Mouse (Mus musculus): ENCODE data around the gene 2900026A02Rik. TPM values are rescaled to one million over a fixed set of nuclear protein-coding genes. Genes with fewer than 3 reads are reported as not detected.

Gene 2900026A02Rik
- polyA plus RNA-seq, 1 experiment: 32.0 TPM

DNA sequence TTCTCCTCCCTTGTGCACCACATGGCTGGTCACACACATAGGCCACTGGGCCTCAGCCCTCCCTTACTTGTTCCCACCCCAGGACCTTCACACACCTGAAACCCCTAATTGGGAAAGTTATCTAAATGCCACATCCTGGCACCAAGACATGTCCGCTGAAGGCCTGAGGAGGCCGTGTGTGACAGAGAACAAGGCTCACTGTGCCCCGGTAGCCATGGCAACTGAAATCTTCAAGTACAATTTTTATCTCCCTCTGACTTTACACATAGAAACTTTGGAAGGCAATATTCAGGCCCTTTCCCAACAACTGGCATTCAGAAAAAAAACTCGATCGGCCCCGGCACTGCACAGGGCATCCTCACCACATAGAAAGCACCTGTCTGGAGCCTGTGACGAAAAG lies 72.0 kb downstream of the 2900026A02Rik start:
- 87% methylated on average over 7 of the region's 7 CpGs for WGBS
- no peak overlapping the region for H3K4me3 ChIP-seq (replicated peaks; ENCODE audit: extremely low read depth, low read depth, low read length)
- no peak for TF ChIP-seq POLR2A (IDR thresholded peaks at IDR 0.05; ENCODE audit: borderline replicate concordance, extremely low read depth, low read depth, low read length)
- no peak for TF ChIP-seq CTCF (IDR thresholded peaks at IDR 0.05; ENCODE audit: insufficient read depth, low read length)
- H3K4me1 ChIP-seq (ENCODE audit: control insufficient read depth, insufficient read depth, low read length): peaks cover 3% of the 10 kb centered on the region; the same call in 1 of the 2 replicates
- no peak for DNase-seq

- WGBS: 83% methylated on average over 13 of the region's 13 CpGs
- no peak overlapping the region for H3K4me3 ChIP-seq (replicated peaks; ENCODE audit: extremely low read depth, low read depth, low read length)
- TF ChIP-seq POLR2A (IDR thresholded peaks at IDR 0.05; ENCODE audit: borderline replicate concordance, extremely low read depth, low read depth, low read length) (no peak), CTCF (IDR thresholded peaks at IDR 0.05; ENCODE audit: insufficient read depth, low read length) (no peak)
- H3K4me1 ChIP-seq (ENCODE audit: control insufficient read depth, insufficient read depth, low read length): peaks cover 3% of the 10 kb centered on the region; the same call in 1 of the 2 replicates
- no peak for DNase-seq
These were observed 73.0 kb downstream of the 2900026A02Rik start for GRCm38 (mm10) chr5:113147994-113148471.

GRCm38 (mm10) chr5:113146656-113147055 lies 74.4 kb downstream of the 2900026A02Rik start:
- 42% methylated on average over 2 of the region's 2 CpGs for WGBS
- peaks cover 3% of the 10 kb centered on the region; the same call in 1 of the 2 replicates for H3K4me1 ChIP-seq (ENCODE audit: control insufficient read depth, insufficient read depth, low read length)
- TF ChIP-seq CTCF (IDR thresholded peaks at IDR 0.05; ENCODE audit: insufficient read depth, low read length): no peak
- TF ChIP-seq POLR2A (IDR thresholded peaks at IDR 0.05; ENCODE audit: borderline replicate concordance, extremely low read depth, low read depth, low read length): no peak
- no peak overlapping the region for H3K4me3 ChIP-seq (replicated peaks; ENCODE audit: extremely low read depth, low read depth, low read length)
- DNase-seq: no peak

- 50% methylated on average over 9 of the region's 9 CpGs for WGBS
- DNase-seq: no peak
- no peak for TF ChIP-seq POLR2A (IDR thresholded peaks at IDR 0.05; ENCODE audit: borderline replicate concordance, extremely low read depth, low read depth, low read length)
- no peak for TF ChIP-seq CTCF (IDR thresholded peaks at IDR 0.05; ENCODE audit: insufficient read depth, low read length)
- H3K4me1 ChIP-seq (ENCODE audit: control insufficient read depth, insufficient read depth, low read length): no peaks in the 10 kb centered on the region
- H3K4me3 ChIP-seq (replicated peaks; ENCODE audit: extremely low read depth, low read depth, low read length): no peak overlapping the region
These were observed 75.9 kb downstream of the 2900026A02Rik start for GRCm38 (mm10) chr5:113145171-113145570.

DNA sequence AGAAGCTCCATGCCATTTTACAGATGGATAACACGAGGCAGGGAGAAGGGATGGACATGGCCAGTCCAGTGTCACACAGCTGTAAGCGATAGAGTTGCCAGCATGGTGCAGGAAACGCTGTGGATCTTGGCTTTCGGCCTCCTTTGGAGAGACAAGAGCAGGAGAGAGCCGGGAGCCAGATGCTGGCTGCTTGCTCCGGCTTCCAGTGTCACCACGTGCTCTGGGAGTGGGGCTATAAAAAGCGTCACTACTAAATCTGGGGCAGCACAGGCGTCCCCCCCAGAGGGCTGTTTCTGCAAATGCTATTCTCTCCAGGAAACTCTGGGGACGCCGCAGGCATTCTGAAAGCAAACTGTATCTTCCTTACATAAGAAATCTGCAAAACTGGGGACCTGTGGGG lies 78.5 kb downstream of the 2900026A02Rik start:
- Histone ChIP-seq H3K4me3 (replicated peaks; ENCODE audit: extremely low read depth, low read depth, low read length) (no peak overlapping the region), H3K4me1 (ENCODE audit: control insufficient read depth, insufficient read depth, low read length) (0 out of 2 replicates have a peak, but pooled peaks cover 2% of the 10 kb centered on the region)
- 26% methylated on average over 11 of the region's 11 CpGs for WGBS
- no peak for TF ChIP-seq CTCF (IDR thresholded peaks at IDR 0.05; ENCODE audit: insufficient read depth, low read length)
- no peak for TF ChIP-seq POLR2A (IDR thresholded peaks at IDR 0.05; ENCODE audit: borderline replicate concordance, extremely low read depth, low read depth, low read length)
- no peak for DNase-seq

- DNase-seq: no peak
- H3K4me3 ChIP-seq (replicated peaks; ENCODE audit: extremely low read depth, low read depth, low read length): no peak overlapping the region
- H3K4me1 ChIP-seq (ENCODE audit: control insufficient read depth, insufficient read depth, low read length): peaks cover 4% of the 10 kb centered on the region; the same call in 1 of the 2 replicates
- WGBS: 87% methylated on average over 5 of the region's 5 CpGs
- no peak for TF ChIP-seq CTCF (IDR thresholded peaks at IDR 0.05; ENCODE audit: insufficient read depth, low read length)
These were observed 79.0 kb downstream of the 2900026A02Rik start for GRCm38 (mm10) chr5:113142018-113142417.

DNA sequence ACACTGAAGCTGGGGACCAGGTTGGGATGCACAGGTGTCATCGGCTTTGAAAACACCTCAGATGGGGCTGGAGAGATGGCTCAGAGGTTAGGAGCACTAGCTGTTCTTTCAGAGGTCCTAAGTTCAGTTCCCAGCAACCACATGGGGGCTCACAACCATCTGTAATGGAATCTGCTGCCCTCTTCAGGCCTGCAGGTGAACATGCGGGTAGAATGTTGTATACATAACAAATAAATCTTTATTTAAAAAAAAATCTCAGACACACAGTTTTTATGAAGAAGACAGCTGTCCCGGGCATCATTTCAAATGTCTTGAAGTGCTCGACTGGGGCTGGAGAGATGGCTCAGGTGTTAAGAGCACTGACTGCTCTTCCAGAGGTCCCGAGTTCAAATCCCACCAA lies 80.2 kb downstream of the 2900026A02Rik start:
- H3K4me3 ChIP-seq (replicated peaks; ENCODE audit: extremely low read depth, low read depth, low read length): no peak overlapping the region

GRCm38 (mm10) chr5:113140051-113140450 lies 81.0 kb downstream of the 2900026A02Rik start:
- Histone ChIP-seq H3K4me1 (ENCODE audit: control insufficient read depth, insufficient read depth, low read length) (peaks cover 5% of the 10 kb centered on the region; the same call in 1 of the 2 replicates), H3K4me3 (replicated peaks; ENCODE audit: extremely low read depth, low read depth, low read length) (no peak overlapping the region)
- DNase-seq: no peak
- WGBS: 89% methylated on average over 3 of the region's 3 CpGs
- TF ChIP-seq POLR2A (IDR thresholded peaks at IDR 0.05; ENCODE audit: borderline replicate concordance, extremely low read depth, low read depth, low read length): no peak
- no peak for TF ChIP-seq CTCF (IDR thresholded peaks at IDR 0.05; ENCODE audit: insufficient read depth, low read length)

More for the DNA sequence above, 80.2 kb downstream of the 2900026A02Rik start:
- WGBS: 98% methylated on average over 5 of the region's 5 CpGs
- peaks cover 5% of the 10 kb centered on the region; the same call in 1 of the 2 replicates for H3K4me1 ChIP-seq (ENCODE audit: control insufficient read depth, insufficient read depth, low read length)
- no peak for TF ChIP-seq POLR2A (IDR thresholded peaks at IDR 0.05; ENCODE audit: borderline replicate concordance, extremely low read depth, low read depth, low read length)
- DNase-seq: no peak

GRCm38 (mm10) chr5:113139064-113139726 lies 81.8 kb downstream of the 2900026A02Rik start:
- WGBS: 66% methylated on average over 7 of the region's 7 CpGs
- TF ChIP-seq POLR2A (IDR thresholded peaks at IDR 0.05; ENCODE audit: borderline replicate concordance, extremely low read depth, low read depth, low read length): no peak
- no peak for TF ChIP-seq CTCF (IDR thresholded peaks at IDR 0.05; ENCODE audit: insufficient read depth, low read length)

More at GRCm38 (mm10) chr5:113139064-113139726, 81.8 kb downstream of the 2900026A02Rik start:
- DNase-seq: no peak
- peaks cover 8% of the 10 kb centered on the region; the same call in 1 of the 2 replicates for H3K4me1 ChIP-seq (ENCODE audit: control insufficient read depth, insufficient read depth, low read length)
- H3K4me3 ChIP-seq (replicated peaks; ENCODE audit: extremely low read depth, low read depth, low read length): peak overlapping the region; percentile 64
